Mouse (Mus musculus) heart, embryonic 11.5 days (tissue): ENCODE measurements around the gene Abce1. TPM values are rescaled to one million over a fixed set of nuclear protein-coding genes. Genes with fewer than 3 reads are reported as not detected.
"Not testable (repeated sequence)": the region's sequence is repeated elsewhere in the genome, so short reads cannot be mapped to it uniquely, and the experiment has no call there.

Experiments
- ATAC-seq: fragments of 200-750 bp; cut with Nextera tagmentation; replicated peaks from 2 replicates; pipeline ENCODE4 v1.8.0; 2017; ENCODE audit warnings: moderate library complexity; ENCODE audit not compliant: insufficient number of reproducible peaks, low FRiP score, low TSS enrichment
- H3K27ac ChIP-seq: fragments of 300-500 bp; sonication (generic); 2 replicates; pipeline ENCODE4 v1.5.1; 2014; ENCODE audit warnings: mild to moderate bottlenecking, low read depth, low read length
- H3K27me3 ChIP-seq: fragments of 300-500 bp; sonication (generic); 2 replicates; pipeline ENCODE4 v1.6.1; 2014; ENCODE audit warnings: mild to moderate bottlenecking, low read length, mixed read lengths; ENCODE audit not compliant: control insufficient read depth, insufficient read depth
- H3K36me3 ChIP-seq: fragments of 300-500 bp; sonication (generic); 2 replicates; pipeline ENCODE4 v1.6.1; 2014; ENCODE audit warnings: mild to moderate bottlenecking, low read length, moderate library complexity, mixed read lengths; ENCODE audit not compliant: control insufficient read depth, insufficient read depth
- H3K4me1 ChIP-seq: fragments of 300-500 bp; sonication (generic); 2 replicates; pipeline ENCODE4 v1.6.1; 2014; ENCODE audit warnings: low read length; ENCODE audit not compliant: control insufficient read depth, insufficient read depth
- H3K4me2 ChIP-seq: fragments of 300-500 bp; sonication (generic); 2 replicates; pipeline ENCODE4 v1.6.1; 2014; ENCODE audit warnings: mild to moderate bottlenecking, moderate library complexity
- H3K4me3 ChIP-seq: fragments of 300-500 bp; sonication (generic); 2 replicates; pipeline ENCODE4 v1.5.1; 2014; ENCODE audit warnings: low read depth, low read length
- H3K9ac ChIP-seq: fragments of 300-500 bp; sonication (generic); 2 replicates; pipeline ENCODE4 v1.6.1; 2014; ENCODE audit warnings: mild to moderate bottlenecking, low read depth, low read length, moderate library complexity
- H3K9me3 ChIP-seq: fragments of 300-500 bp; sonication (generic); replicated peaks from 2 replicates; pipeline ENCODE4 v1.6.1; 2016; ENCODE audit warnings: low read length; ENCODE audit not compliant: control insufficient read depth
- WGBS: fragments of 180-500 bp; shearing (Covaris S2); extraction: QIAGEN DNeasy Blood & Tissue Kit; methylation state at CpG from one replicate; pipeline ENCODE4 v1.1.7; 2014; ENCODE audit not compliant: insufficient replicate concordance; 5-methylcytosine and 5-hydroxymethylcytosine counted together
- polyA plus RNA-seq: library from polyadenylated mRNA; unstranded; fragments of >200 nt; fragmentation: Nextera tagmentation; extraction: Ambion mirVana; gene quantifications from 2 replicates; pipeline ENCODE4 v1.2.1, GENCODE M21; 2014

Abce1 gene
- polyA plus RNA-seq, 1 experiment from 2014 or later, result 88.0 TPM

DNA sequence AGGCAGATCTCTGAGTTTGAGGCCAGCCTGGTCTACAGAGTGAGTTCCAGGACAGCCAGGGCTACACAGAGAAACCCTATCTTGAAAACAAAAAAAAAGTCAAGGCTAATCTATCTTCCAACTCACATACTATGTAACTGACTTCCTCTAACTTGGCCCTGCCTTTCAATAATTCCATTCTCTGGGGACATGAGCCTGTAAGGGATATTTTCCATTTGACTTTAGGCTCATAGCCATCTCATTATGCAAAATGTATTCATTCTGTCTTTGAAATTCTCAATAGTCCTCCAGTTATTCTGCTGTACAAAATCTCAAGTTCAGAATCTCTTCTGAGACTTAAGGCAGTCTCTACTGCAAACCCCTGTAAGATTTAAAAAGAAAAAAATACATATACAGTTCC lies 10.0 kb upstream of the Abce1 start:
- Histone ChIP-seq H3K27ac (no peak overlapping the region), H3K36me3 (peaks cover 6% of the 10 kb centered on the region; the same call in 1 of the 2 replicates), H3K4me3 (no peak overlapping the region), H3K9ac (no peak overlapping the region), H3K27me3 (no peaks in the 10 kb centered on the region), H3K9me3 (no peaks in the 10 kb centered on the region), H3K4me1 (no peaks in the 10 kb centered on the region), H3K4me2 (no peak overlapping the region)
- no peak for ATAC-seq

DNA sequence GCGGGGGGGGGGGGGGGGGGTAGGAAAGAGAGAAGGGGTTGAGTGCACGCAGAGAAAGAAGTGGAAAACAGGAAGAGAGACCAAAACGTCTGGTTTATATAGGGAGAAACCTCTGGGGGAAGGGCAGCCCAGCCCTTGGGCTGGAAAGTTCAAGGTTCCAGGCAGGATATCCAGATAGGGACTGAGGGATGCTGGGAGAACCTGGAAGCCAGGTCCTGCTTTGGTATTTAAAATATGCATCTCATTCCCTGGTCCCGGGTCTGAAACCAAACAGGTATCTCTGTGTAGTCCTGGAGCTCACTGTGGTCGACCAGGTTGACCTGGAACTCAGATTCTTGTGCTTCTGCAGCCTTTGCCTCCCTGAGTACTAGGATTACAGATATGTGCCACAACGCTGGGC lies 1.1 kb upstream of the Abce1 start:
- H3K4me3 ChIP-seq, result no peak overlapping the region
- 46% methylated on average over 6 of the region's 6 CpGs for WGBS
- H3K9ac ChIP-seq, result no peak overlapping the region
- ATAC-seq, result no peak
- H3K4me1 ChIP-seq, result no peaks in the 10 kb centered on the region
- H3K27me3 ChIP-seq, result no peaks in the 10 kb centered on the region
- H3K27ac ChIP-seq, result no peak overlapping the region
- peak overlapping the region; percentile 34 for H3K4me2 ChIP-seq
- no peaks in the 10 kb centered on the region for H3K9me3 ChIP-seq
- H3K36me3 ChIP-seq, result no peaks in the 10 kb centered on the region; the same call in 1 of the 2 replicates

DNA sequence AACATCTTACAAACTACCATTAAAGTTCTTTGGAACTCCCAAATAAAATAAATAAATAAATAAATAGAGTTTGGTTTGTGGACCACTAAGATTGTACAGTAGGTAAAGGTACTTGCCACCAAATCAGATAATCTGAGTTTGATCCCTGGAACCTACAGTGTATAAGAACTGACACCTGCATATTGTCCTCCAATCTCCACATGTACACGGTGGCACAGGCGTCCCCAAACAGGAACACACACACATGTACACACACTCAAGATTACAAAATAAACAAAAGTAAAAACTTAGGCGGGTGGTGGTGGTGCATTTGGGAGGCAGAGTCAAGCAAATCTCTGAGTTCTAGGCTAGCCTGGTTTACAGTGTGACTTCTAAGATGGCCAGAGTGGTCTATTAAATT lies 4.9 kb downstream of the Abce1 start:
- H3K9me3 ChIP-seq, result no peaks in the 10 kb centered on the region
- no peak overlapping the region for H3K9ac ChIP-seq
- H3K4me3 ChIP-seq, result no peak overlapping the region
- ATAC-seq, result no peak
- H3K4me1 ChIP-seq, result no peaks in the 10 kb centered on the region
- H3K27ac ChIP-seq, result no peak overlapping the region
- H3K27me3 ChIP-seq, result no peaks in the 10 kb centered on the region
- peaks cover 19% of the 10 kb centered on the region; the same call in 1 of the 2 replicates for H3K36me3 ChIP-seq
- 92% methylated on average over 3 of the region's 3 CpGs for WGBS
- H3K4me2 ChIP-seq, result no peak overlapping the region

DNA sequence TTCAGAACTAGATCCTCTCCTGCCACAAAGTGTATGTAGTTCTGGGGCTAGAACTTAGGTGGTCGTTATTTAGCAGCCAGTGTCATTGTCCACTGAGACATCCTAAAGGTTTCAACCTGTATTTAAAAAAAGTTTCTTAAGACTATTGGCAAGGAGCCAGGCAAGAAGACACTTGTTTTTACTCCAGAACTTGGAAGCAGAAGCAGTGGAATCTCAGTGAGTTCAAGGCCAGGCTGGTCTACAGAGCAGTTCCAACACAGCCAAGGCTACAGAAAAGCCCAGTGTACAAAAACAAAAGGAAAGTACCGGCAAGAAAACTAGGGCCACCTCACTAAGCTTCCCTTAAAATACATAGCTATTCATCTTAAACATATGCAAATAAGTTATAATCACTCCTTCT lies 19.0 kb downstream of the Abce1 start:
- Histone ChIP-seq H3K27ac (no peak overlapping the region), H3K4me3 (no peak overlapping the region), H3K4me2 (no peak overlapping the region), H3K36me3 (peaks cover 30% of the 10 kb centered on the region), H3K4me1 (no peaks in the 10 kb centered on the region), H3K27me3 (no peaks in the 10 kb centered on the region), H3K9ac (no peak overlapping the region), H3K9me3 (no peaks in the 10 kb centered on the region)
- no peak for ATAC-seq
- 85% methylated on average over 2 of the region's 2 CpGs for WGBS

DNA sequence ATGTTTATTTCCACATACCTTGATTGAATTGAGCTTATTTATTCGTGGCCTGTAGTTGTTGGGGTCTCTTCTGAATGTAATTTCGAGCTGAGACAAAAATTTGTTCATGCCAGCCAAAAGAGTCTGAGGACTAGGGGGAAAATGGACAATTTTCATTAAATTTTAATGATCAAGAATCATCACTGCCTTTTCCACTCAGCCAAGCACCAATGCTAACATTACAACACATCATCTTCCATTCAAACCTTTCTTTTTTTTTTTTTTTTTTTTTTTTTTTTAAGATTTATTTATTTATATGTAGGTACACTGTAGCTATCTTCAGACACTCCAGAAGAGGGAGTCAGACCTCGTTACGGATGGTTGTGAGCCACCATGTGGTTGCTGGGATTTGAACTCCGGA lies 25.6 kb downstream of the Abce1 start:
- not testable (repeated sequence) for H3K27ac ChIP-seq, ATAC-seq, H3K27me3 ChIP-seq, H3K9me3 ChIP-seq, H3K9ac ChIP-seq, H3K4me3 ChIP-seq, H3K4me2 ChIP-seq, H3K4me1 ChIP-seq
- 96% methylated on average over 5 of the region's 5 CpGs for WGBS
- peaks cover 27% of the 10 kb centered on the region for H3K36me3 ChIP-seq

DNA sequence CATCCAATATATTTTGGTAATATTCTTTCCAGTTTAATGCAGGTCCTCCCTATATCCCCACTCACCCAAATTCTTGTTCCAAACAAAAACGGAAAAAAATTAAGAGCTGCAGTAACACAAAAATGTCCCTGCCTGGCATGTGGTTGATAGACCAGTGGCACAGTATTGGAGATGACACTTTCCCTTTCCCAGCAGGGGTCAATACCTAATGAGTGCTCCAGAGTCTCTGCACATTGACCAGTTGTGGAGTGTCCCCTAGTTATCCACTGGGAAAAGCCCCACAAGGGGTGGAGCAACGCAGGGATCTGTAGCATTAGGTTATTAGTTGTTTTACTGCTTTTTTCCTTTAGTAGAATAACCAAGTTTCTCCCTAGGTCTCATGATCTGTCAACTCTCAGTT lies 30.6 kb downstream of the Abce1 start:
- peak overlapping the region; percentile 39 for H3K4me3 ChIP-seq
- no peak overlapping the region for H3K27ac ChIP-seq
- no peaks in the 10 kb centered on the region for H3K4me1 ChIP-seq
- no peak for ATAC-seq
- peak overlapping the region; percentile 47; the same call in 1 of the 2 replicates for H3K9ac ChIP-seq
- no peaks in the 10 kb centered on the region for H3K27me3 ChIP-seq
- H3K4me2 ChIP-seq, result peak overlapping the region; percentile 63
- H3K36me3 ChIP-seq, result peaks cover 7% of the 10 kb centered on the region
- no peaks in the 10 kb centered on the region for H3K9me3 ChIP-seq
- WGBS, result 42% methylated on average over 2 of the region's 2 CpGs

DNA sequence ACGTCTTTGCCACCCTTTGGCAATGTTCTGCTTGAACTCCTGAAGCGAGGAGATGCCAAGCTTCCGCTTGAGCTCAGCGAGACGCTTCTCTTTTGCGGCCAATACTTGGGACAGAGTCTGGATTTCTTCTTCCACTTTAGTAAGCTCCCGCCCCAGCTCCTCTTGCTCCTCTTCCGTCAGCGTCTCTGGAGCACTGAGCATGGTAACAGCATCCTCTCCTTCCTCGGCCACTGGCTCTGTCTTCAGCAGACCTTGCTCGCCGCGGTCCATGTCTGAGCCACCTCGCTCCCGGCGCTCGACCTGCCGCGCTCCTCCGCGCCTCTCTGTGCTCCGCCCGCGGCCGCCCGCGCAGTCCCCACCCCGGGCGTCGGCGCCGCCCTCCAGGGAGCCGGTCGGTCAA lies 31.0 kb downstream of the Abce1 start:
- peaks cover 7% of the 10 kb centered on the region for H3K36me3 ChIP-seq

DNA sequence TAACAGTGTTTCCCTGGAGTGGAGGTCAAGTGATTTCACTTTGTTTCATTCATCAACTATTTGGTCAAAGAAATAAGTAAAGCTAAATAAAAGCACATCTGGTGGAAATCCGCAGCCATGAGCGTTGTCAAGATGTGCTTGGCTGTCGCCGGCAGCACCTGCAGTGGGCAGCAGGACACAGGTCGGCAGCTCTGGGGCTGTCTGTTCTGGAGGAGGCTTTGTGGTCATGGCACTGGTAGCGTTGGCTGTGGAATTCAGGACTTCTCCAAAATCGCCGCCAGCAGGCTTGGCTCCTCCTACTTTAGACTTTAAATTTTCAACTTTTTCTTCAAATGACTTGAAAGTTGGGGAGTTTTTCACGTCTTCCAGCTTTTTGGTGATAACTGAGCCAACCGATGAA lies 31.5 kb downstream of the Abce1 start:
- WGBS, result 48% methylated on average over 10 of the region's 10 CpGs
- peak overlapping the region; percentile 39 for H3K4me3 ChIP-seq
- ATAC-seq, H3K27ac ChIP-seq, H3K27me3 ChIP-seq, H3K9ac ChIP-seq, H3K4me1 ChIP-seq, H3K9me3 ChIP-seq, H3K36me3 ChIP-seq: not testable (repeated sequence)
- H3K4me2 ChIP-seq, result peak overlapping the region; percentile 63

More for the DNA sequence above, 31.0 kb downstream of the Abce1 start:
- Histone ChIP-seq H3K27ac (no peak overlapping the region), H3K9ac (peak overlapping the region; percentile 47; the same call in 1 of the 2 replicates), H3K27me3 (no peaks in the 10 kb centered on the region), H3K9me3 (no peaks in the 10 kb centered on the region), H3K4me1 (no peaks in the 10 kb centered on the region), H3K4me2 (peak overlapping the region; percentile 63), H3K4me3 (peak overlapping the region; percentile 39)
- 5% methylated on average over 34 of the region's 34 CpGs for WGBS
- ATAC-seq, result peak; percentile 73; the same call in 1 of the 2 replicates

DNA sequence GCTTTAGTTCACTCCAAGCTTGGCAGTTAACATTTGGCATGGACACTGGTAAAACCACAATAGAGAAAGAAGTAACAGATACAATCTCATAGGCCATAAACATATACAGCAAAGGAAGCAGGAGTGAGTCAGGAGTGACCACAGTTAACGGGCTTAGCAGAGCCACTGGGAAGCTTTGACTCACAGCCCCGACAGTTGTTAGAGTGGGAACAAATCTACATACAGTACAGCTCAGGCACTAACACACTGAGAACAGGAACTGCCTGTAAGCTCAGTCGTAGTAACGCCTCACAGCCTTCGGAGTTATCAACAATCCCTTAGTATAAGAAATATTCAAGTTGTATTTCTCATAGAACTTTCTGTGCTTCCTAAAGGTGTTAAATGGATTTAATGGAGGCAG lies 32.5 kb downstream of the Abce1 start:
- Histone ChIP-seq H3K4me2 (no peak overlapping the region), H3K36me3 (peaks cover 3% of the 10 kb centered on the region), H3K27me3 (no peaks in the 10 kb centered on the region), H3K27ac (no peak overlapping the region), H3K4me1 (no peaks in the 10 kb centered on the region), H3K9ac (no peak overlapping the region), H3K9me3 (no peaks in the 10 kb centered on the region), H3K4me3 (no peak overlapping the region)
- 59% methylated on average over 5 of the region's 5 CpGs for WGBS
- ATAC-seq, result no peak
